Mouse (Mus musculus) myocyte (in vitro differentiated cells): Measurements from ENCODE around the gene Crip1.

Experiments used
- POLR2A ChIP-seq: IDR thresholded peaks from one replicate; pipeline ENCODE4 v1.6.1; 2011; ENCODE audit warnings: low read depth, mild to moderate bottlenecking, control low read depth, moderate library complexity; ENCODE audit not compliant: insufficient read length
- USF1 ChIP-seq: IDR thresholded peaks from one replicate; pipeline ENCODE4 v1.6.1; 2011; ENCODE audit warnings: low read depth, mild to moderate bottlenecking, control low read depth, moderate library complexity

- TF ChIP-seq POLR2A = no peak
- TF ChIP-seq USF1 = no peak
Measured at GRCm38 (mm10) chr12:113135401-113135800, 10.7 kb upstream of the Crip1 start.
